Mouse (Mus musculus): ENCODE data around the gene Zfp326. TPM values are rescaled to one million over a fixed set of nuclear protein-coding genes. Genes with fewer than 3 reads are reported as not detected.

The Zfp326 gene
- polyA plus RNA-seq, 1 experiment from 2014 or later: 41.4 TPM

DNA sequence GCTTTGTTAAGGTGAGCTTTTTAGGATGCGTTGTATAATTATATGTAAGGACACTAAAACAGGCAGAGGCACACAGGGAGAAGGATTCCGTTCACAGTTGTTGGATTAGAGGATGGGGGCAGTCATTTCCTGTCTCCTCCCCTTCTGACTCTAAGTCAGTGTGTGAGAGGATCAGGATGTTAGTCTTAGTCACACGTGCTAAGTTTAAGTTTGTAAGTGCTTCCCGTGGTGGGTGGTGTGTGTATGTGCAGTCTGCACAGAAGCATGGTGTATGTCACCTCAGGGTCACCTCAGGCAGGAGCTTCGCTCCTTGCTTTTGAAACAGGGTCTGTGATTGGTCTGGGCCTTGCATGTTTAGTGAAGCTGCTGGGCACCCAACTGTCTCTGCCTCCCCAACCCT is 35.1 kb downstream of the Zfp326 start:
- Histone ChIP-seq H3K9ac (no peak overlapping the region), H3K4me3 (no peak overlapping the region), H3K36me3 (peaks cover 73% of the 10 kb centered on the region), H3K9me3 (no peaks in the 10 kb centered on the region), H3K27me3 (no peaks in the 10 kb centered on the region), H3K4me1 (no peaks in the 10 kb centered on the region), H3K4me2 (no peak overlapping the region), H3K27ac (no peak overlapping the region)
- no peak for ATAC-seq (ENCODE audit: borderline replicate concordance, extremely low read depth, low FRiP score, low TSS enrichment)
- 43% methylated on average over 5 of the region's 5 CpGs for WGBS

GRCm38 (mm10) chr5:105917398-105917797 is 41.0 kb downstream of the Zfp326 start:
- no peaks in the 10 kb centered on the region for H3K27me3 ChIP-seq
- no peak for ATAC-seq (ENCODE audit: borderline replicate concordance, extremely low read depth, low FRiP score, low TSS enrichment)
- no peak overlapping the region for H3K9ac ChIP-seq
- H3K9me3 ChIP-seq: no peaks in the 10 kb centered on the region
- H3K36me3 ChIP-seq: peaks cover 51% of the 10 kb centered on the region
- H3K4me2 ChIP-seq: no peak overlapping the region
- 97% methylated on average over 3 of the region's 3 CpGs for WGBS
- no peak overlapping the region for H3K4me3 ChIP-seq
- H3K27ac ChIP-seq: no peak overlapping the region
- H3K4me1 ChIP-seq: no peaks in the 10 kb centered on the region

GRCm38 (mm10) chr5:105918289-105918688 is 41.9 kb downstream of the Zfp326 start:
- no peak overlapping the region for H3K4me2 ChIP-seq
- H3K4me1 ChIP-seq: no peaks in the 10 kb centered on the region
- no peak for ATAC-seq (ENCODE audit: borderline replicate concordance, extremely low read depth, low FRiP score, low TSS enrichment)
- no peak overlapping the region for H3K9ac ChIP-seq
- no peak overlapping the region for H3K27ac ChIP-seq
- H3K27me3 ChIP-seq: no peaks in the 10 kb centered on the region
- WGBS: 81% methylated on average over 6 of the region's 6 CpGs
- no peaks in the 10 kb centered on the region for H3K9me3 ChIP-seq
- H3K4me3 ChIP-seq: no peak overlapping the region
- peaks cover 42% of the 10 kb centered on the region for H3K36me3 ChIP-seq

DNA sequence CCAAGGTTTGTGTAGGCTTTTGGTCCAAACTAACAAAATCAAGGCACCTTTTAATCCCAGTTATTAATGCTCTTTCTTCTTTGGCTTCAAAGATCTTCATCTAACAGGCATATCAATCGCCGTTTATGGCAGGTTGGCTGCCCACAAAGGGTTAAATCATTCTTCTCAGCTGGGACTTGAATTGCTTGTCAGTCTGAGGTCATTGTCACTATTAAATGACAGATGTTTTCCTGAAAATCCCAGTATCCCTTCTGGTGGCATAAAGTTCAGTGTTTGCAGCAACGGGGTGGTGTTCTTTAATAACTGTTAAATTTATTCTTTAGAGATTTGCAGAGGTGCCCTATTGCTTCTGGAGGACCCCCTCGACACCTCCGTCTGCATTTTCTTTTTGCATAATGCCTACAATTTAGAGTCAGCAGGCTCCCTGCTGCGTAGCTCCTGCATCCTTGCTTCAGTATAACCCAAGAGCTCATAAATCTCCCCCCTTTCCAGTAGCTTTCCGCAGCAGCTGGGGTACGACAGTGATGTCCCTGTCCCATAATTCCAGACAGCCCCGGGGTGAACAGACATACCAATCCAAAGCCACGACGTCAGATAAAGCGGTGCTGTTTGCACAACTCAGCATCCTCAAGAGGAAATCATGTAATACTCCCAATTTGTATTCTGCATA is 46.6 kb downstream of the Zfp326 start:
- H3K4me2 ChIP-seq: no peak overlapping the region
- H3K9ac ChIP-seq: no peak overlapping the region
- H3K27me3 ChIP-seq: no peaks in the 10 kb centered on the region
- H3K4me1 ChIP-seq: no peaks in the 10 kb centered on the region
- no peak overlapping the region for H3K4me3 ChIP-seq
- H3K9me3 ChIP-seq: no peaks in the 10 kb centered on the region
- H3K36me3 ChIP-seq: peaks cover 12% of the 10 kb centered on the region
- 75% methylated on average over 12 of the region's 12 CpGs for WGBS
- ATAC-seq (ENCODE audit: borderline replicate concordance, extremely low read depth, low FRiP score, low TSS enrichment): no peak
- no peak overlapping the region for H3K27ac ChIP-seq

GRCm38 (mm10) chr5:105924347-105924746 is 48.0 kb downstream of the Zfp326 start:
- Histone ChIP-seq H3K4me2 (no peak overlapping the region), H3K4me3 (no peak overlapping the region), H3K9me3 (no peaks in the 10 kb centered on the region), H3K9ac (no peak overlapping the region), H3K36me3 (0 out of 2 replicates have a peak, but pooled peaks cover 3% of the 10 kb centered on the region), H3K4me1 (no peaks in the 10 kb centered on the region), H3K27ac (no peak overlapping the region), H3K27me3 (no peaks in the 10 kb centered on the region)
- 77% methylated on average over 8 of the region's 8 CpGs for WGBS
- no peak for ATAC-seq (ENCODE audit: borderline replicate concordance, extremely low read depth, low FRiP score, low TSS enrichment)

DNA sequence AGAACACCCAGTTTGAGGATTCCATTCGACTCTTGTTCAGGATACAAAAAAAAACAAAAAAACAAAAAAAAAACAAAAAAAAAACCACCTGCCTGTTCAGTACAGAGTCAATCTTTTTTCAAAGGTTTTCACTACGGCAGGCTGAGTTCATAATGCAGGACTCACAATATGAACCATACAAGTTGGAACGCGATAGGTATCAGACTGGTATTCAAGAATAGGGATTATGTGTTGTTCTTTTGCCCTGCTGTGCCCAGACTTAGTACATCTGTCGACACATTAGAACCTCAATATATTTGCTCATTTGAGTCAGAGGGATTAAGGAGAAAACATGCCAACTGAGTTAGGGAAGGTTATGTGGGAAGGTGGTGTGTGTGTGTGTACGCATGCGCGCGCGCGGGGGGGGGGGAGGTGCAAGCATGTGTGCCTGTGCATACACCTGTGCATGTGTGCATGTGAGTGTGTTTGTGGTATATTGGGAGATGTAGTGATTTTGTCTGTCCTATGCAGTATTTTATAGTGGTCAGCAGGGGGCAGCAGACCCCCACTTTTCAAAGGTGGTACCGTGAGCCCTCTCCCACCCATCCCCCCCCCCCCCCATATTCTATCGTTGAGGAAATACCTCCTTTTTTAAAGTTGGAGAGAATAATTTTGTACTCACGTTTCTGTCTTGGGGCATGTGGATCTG is 49.3 kb downstream of the Zfp326 start:
- Histone ChIP-seq H3K9ac (no peak overlapping the region), H3K4me2 (no peak overlapping the region), H3K9me3 (no peaks in the 10 kb centered on the region), H3K4me1 (no peaks in the 10 kb centered on the region), H3K4me3 (no peak overlapping the region), H3K27me3 (no peaks in the 10 kb centered on the region), H3K27ac (no peak overlapping the region), H3K36me3 (0 out of 2 replicates have a peak, but pooled peaks cover 3% of the 10 kb centered on the region)
- 63% methylated on average over 14 of the region's 14 CpGs for WGBS
- ATAC-seq (ENCODE audit: borderline replicate concordance, extremely low read depth, low FRiP score, low TSS enrichment): no peak

DNA sequence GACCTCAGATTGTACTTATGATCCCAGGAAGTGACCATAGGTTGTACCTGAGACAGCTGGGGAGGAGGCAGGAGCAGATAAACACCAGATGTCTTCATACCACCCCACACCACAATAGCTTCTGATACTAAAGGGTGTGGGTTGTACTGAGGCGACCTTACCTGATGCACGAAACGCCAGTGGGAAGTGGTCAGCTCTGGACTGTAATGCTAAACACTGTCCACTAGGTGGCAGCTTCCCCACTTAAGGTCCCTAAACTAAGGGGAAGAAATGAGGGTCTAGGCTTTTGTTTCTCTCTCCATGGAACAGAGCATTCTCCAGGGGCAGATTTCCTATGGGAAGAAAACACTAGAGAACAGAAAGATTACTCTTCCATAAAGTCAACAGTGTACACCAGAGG is 53.9 kb downstream of the Zfp326 start:
- ATAC-seq (ENCODE audit: borderline replicate concordance, extremely low read depth, low FRiP score, low TSS enrichment): no peak
- no peak overlapping the region for H3K9ac ChIP-seq
- H3K9me3 ChIP-seq: no peaks in the 10 kb centered on the region
- no peak overlapping the region for H3K4me2 ChIP-seq
- no peaks in the 10 kb centered on the region for H3K36me3 ChIP-seq
- H3K27me3 ChIP-seq: no peaks in the 10 kb centered on the region
- H3K4me1 ChIP-seq: no peaks in the 10 kb centered on the region
- H3K27ac ChIP-seq: no peak overlapping the region
- 37% methylated on average over 3 of the region's 3 CpGs for WGBS
- H3K4me3 ChIP-seq: no peak overlapping the region

- H3K4me3 ChIP-seq: no peak overlapping the region
- H3K9me3 ChIP-seq: no peaks in the 10 kb centered on the region
- H3K4me2 ChIP-seq: no peak overlapping the region
- no peak overlapping the region for H3K27ac ChIP-seq
- ATAC-seq (ENCODE audit: borderline replicate concordance, extremely low read depth, low FRiP score, low TSS enrichment): no peak
- H3K27me3 ChIP-seq: no peaks in the 10 kb centered on the region
- no peak overlapping the region for H3K9ac ChIP-seq
- H3K4me1 ChIP-seq: no peaks in the 10 kb centered on the region
- 90% methylated on average over 1 of the region's 1 CpGs for WGBS
- no peaks in the 10 kb centered on the region for H3K36me3 ChIP-seq
Observed at GRCm38 (mm10) chr5:105932392-105932791, 56.0 kb downstream of the Zfp326 start.

- Histone ChIP-seq H3K36me3 (no peaks in the 10 kb centered on the region), H3K9ac (no peak overlapping the region), H3K9me3 (no peaks in the 10 kb centered on the region), H3K27ac (no peak overlapping the region), H3K4me1 (no peaks in the 10 kb centered on the region), H3K4me3 (no peak overlapping the region), H3K27me3 (no peaks in the 10 kb centered on the region), H3K4me2 (no peak overlapping the region)
- no peak for ATAC-seq (ENCODE audit: borderline replicate concordance, extremely low read depth, low FRiP score, low TSS enrichment)
- WGBS: 69% methylated on average over 2 of the region's 2 CpGs
Observed at GRCm38 (mm10) chr5:105941951-105942350, 65.6 kb downstream of the Zfp326 start.

Other genes with a start within 250 kb of the Zfp326 start
- gene Lrrc8d, start 176.6 kb upstream of the Zfp326 start, polyA plus RNA-seq (2015; fragmentation: Nextera tagmentation; extraction: Ambion mirVana): 21.0 and 21.2 TPM in 2 replicates

All from lung, embryonic 15.5 days (tissue).